Mouse (Mus musculus): ENCODE results near the gene Ptprk. TPM values are rescaled to one million over a fixed set of nuclear protein-coding genes. Genes with fewer than 3 reads are reported as not detected.

Gene Ptprk
- total and polyA plus RNA-seq, 3 experiments: 0.02 to 2.4 (median 0.49) TPM

- no peaks in the 10 kb centered on the region for H3K36me3 ChIP-seq (replicated peaks)
- no peak for ATAC-seq (ENCODE audit: extremely low read depth, insufficient number of reproducible peaks, low FRiP score, poor library complexity, severe bottlenecking)
- no peak overlapping the region for H3K4me3 ChIP-seq (ENCODE audit: low read depth, low read length)
- H3K4me1 ChIP-seq (ENCODE audit: insufficient read depth, low read depth, low read length): no peaks in the 10 kb centered on the region
- no peaks in the 10 kb centered on the region for H3K9me3 ChIP-seq (replicated peaks)
- DNase-seq (ENCODE audit: low spot score): no peak
- TF ChIP-seq CTCF (IDR thresholded peaks at IDR 0.05; ENCODE audit: low read depth, low read length) (no peak), GATA1 (IDR thresholded peaks at IDR 0.05; ENCODE audit: borderline replicate concordance, low read length) (no peak), GATA2 (IDR thresholded peaks at IDR 0.05; ENCODE audit: borderline replicate concordance, low read depth, low read length) (no peak), TAL1 (conservative IDR thresholded peaks at IDR 0.05; ENCODE audit: low read depth, low read length) (no peak), POLR2AphosphoS5 (IDR thresholded peaks at IDR 0.05; ENCODE audit: insufficient replicate concordance, low read depth, low read length) (no peak)
- no peaks in the 10 kb centered on the region for H3K27me3 ChIP-seq (ENCODE audit: insufficient read depth, low read length)
Observed at GRCm38 (mm10) chr10:28263546-28263945, 188.9 kb downstream of the Ptprk start.

DNA sequence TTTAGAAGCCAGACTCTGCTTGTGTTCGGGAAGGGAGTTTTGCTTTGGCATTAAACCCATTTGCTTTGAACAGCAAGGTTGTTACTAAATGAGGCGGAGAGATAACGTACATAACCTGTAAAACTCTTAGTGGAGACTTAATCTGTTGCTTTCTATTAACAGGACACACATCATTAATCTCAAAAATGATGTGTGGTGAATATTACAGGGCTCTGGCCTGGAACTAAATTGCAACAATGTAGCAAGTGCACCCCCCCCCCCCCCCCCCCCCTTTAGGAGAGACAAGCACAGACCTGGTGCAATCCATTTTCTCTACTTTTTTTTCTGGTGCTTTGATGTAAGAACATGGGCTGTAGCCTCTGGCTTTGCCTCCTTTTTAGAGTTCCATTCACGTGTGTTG is 195.7 kb downstream of the Ptprk start:
- Histone ChIP-seq H3K4me3 (ENCODE audit: low read depth, low read length) (no peak overlapping the region), H3K4me1 (ENCODE audit: insufficient read depth, low read depth, low read length) (no peaks in the 10 kb centered on the region), H3K36me3 (replicated peaks) (no peaks in the 10 kb centered on the region), H3K27me3 (ENCODE audit: insufficient read depth, low read length) (no peaks in the 10 kb centered on the region), H3K9me3 (replicated peaks) (no peaks in the 10 kb centered on the region)
- no peak for TF ChIP-seq POLR2AphosphoS5 (IDR thresholded peaks at IDR 0.05; ENCODE audit: insufficient replicate concordance, low read depth, low read length)
- DNase-seq (ENCODE audit: low spot score) (no peak), ATAC-seq (ENCODE audit: extremely low read depth, insufficient number of reproducible peaks, low FRiP score, poor library complexity, severe bottlenecking) (no peak)

GRCm38 (mm10) chr10:28271729-28272606 is 197.3 kb downstream of the Ptprk start:
- H3K9me3 ChIP-seq (replicated peaks): no peaks in the 10 kb centered on the region
- no peak for TF ChIP-seq GATA2 (IDR thresholded peaks at IDR 0.05; ENCODE audit: borderline replicate concordance, low read depth, low read length)
- TF ChIP-seq POLR2AphosphoS5 (IDR thresholded peaks at IDR 0.05; ENCODE audit: insufficient replicate concordance, low read depth, low read length): no peak
- TF ChIP-seq CTCF (IDR thresholded peaks at IDR 0.05; ENCODE audit: low read depth, low read length): no peak
- TF ChIP-seq TAL1 (conservative IDR thresholded peaks at IDR 0.05; ENCODE audit: low read depth, low read length): no peak
- no peak for TF ChIP-seq GATA1 (IDR thresholded peaks at IDR 0.05; ENCODE audit: borderline replicate concordance, low read length)
- DNase-seq (ENCODE audit: low spot score) (no peak), ATAC-seq (ENCODE audit: extremely low read depth, insufficient number of reproducible peaks, low FRiP score, poor library complexity, severe bottlenecking) (no peak)
- H3K36me3 ChIP-seq (replicated peaks): no peaks in the 10 kb centered on the region
- no peaks in the 10 kb centered on the region for H3K27me3 ChIP-seq (ENCODE audit: insufficient read depth, low read length)
- H3K4me1 ChIP-seq (ENCODE audit: insufficient read depth, low read depth, low read length): no peaks in the 10 kb centered on the region
- no peak overlapping the region for H3K4me3 ChIP-seq (ENCODE audit: low read depth, low read length)

DNA sequence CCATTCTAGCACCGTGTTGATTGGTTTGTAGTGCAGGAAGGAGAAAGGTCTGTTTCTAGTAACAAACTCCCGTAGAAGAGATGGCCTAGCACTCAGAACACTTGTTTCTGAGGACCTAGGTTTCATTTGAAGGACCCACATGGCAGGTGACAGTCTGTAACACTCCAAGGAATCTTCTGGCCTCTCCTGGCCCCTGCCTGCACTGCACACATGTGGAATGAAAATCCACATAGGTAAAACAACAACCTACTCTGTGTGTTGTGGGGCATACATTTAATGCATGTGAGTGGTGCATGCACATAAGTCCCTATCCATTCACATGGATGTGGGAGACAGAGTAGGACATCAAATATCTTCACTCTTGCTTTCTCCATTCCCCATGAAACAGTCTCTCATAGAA is 204.1 kb downstream of the Ptprk start:
- DNase-seq (ENCODE audit: low spot score) (no peak), ATAC-seq (ENCODE audit: extremely low read depth, insufficient number of reproducible peaks, low FRiP score, poor library complexity, severe bottlenecking) (no peak)
- Histone ChIP-seq H3K4me3 (ENCODE audit: low read depth, low read length) (no peak overlapping the region), H3K27me3 (ENCODE audit: insufficient read depth, low read length) (no peaks in the 10 kb centered on the region), H3K9me3 (replicated peaks) (no peaks in the 10 kb centered on the region), H3K36me3 (replicated peaks) (no peaks in the 10 kb centered on the region), H3K4me1 (ENCODE audit: insufficient read depth, low read depth, low read length) (no peaks in the 10 kb centered on the region)
- TF ChIP-seq GATA1 (IDR thresholded peaks at IDR 0.05; ENCODE audit: borderline replicate concordance, low read length): no peak
- no peak for TF ChIP-seq CTCF (IDR thresholded peaks at IDR 0.05; ENCODE audit: low read depth, low read length)
- TF ChIP-seq GATA2 (IDR thresholded peaks at IDR 0.05; ENCODE audit: borderline replicate concordance, low read depth, low read length): no peak
- no peak for TF ChIP-seq POLR2AphosphoS5 (IDR thresholded peaks at IDR 0.05; ENCODE audit: insufficient replicate concordance, low read depth, low read length)
- no peak for TF ChIP-seq TAL1 (conservative IDR thresholded peaks at IDR 0.05; ENCODE audit: low read depth, low read length)

- no peaks in the 10 kb centered on the region for H3K4me1 ChIP-seq (ENCODE audit: insufficient read depth, low read depth, low read length)
- TF ChIP-seq CTCF (IDR thresholded peaks at IDR 0.05; ENCODE audit: low read depth, low read length) (no peak), GATA1 (IDR thresholded peaks at IDR 0.05; ENCODE audit: borderline replicate concordance, low read length) (no peak), POLR2AphosphoS5 (IDR thresholded peaks at IDR 0.05; ENCODE audit: insufficient replicate concordance, low read depth, low read length) (no peak), GATA2 (IDR thresholded peaks at IDR 0.05; ENCODE audit: borderline replicate concordance, low read depth, low read length) (no peak)
- H3K36me3 ChIP-seq (replicated peaks): no peaks in the 10 kb centered on the region
- H3K9me3 ChIP-seq (replicated peaks): no peaks in the 10 kb centered on the region
- no peak for ATAC-seq (ENCODE audit: extremely low read depth, insufficient number of reproducible peaks, low FRiP score, poor library complexity, severe bottlenecking)
- H3K4me3 ChIP-seq (ENCODE audit: low read depth, low read length): no peak overlapping the region
- DNase-seq (ENCODE audit: low spot score): no peak
- H3K27me3 ChIP-seq (ENCODE audit: insufficient read depth, low read length): no peaks in the 10 kb centered on the region
Observed at GRCm38 (mm10) chr10:28297531-28297930, 222.9 kb downstream of the Ptprk start.

DNA sequence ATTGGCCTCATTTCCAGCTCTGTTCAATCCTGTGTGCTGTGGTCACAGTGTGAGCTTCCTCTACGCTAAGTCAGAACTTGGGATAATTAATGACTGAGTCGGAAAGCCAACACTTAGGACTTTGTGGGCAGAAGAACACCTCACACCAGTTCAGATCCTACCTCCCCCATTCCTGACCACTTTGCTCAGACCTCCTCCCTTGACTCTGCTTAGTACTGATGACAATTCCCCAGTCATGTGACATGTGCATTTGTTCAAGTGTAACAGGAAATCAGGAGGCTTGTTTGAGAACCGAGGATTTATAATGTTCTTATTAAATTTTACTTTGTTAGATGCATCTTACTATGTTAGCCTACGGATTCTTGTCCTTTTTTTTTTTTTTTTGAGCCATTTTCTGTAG is 224.6 kb downstream of the Ptprk start:
- DNase-seq (ENCODE audit: low spot score) (no peak), ATAC-seq (ENCODE audit: extremely low read depth, insufficient number of reproducible peaks, low FRiP score, poor library complexity, severe bottlenecking) (no peak)
- Histone ChIP-seq H3K36me3 (replicated peaks) (no peaks in the 10 kb centered on the region), H3K4me3 (ENCODE audit: low read depth, low read length) (no peak overlapping the region), H3K4me1 (ENCODE audit: insufficient read depth, low read depth, low read length) (no peaks in the 10 kb centered on the region), H3K9me3 (replicated peaks) (no peaks in the 10 kb centered on the region), H3K27me3 (ENCODE audit: insufficient read depth, low read length) (no peaks in the 10 kb centered on the region)
- TF ChIP-seq CTCF (IDR thresholded peaks at IDR 0.05; ENCODE audit: low read depth, low read length) (no peak), GATA2 (IDR thresholded peaks at IDR 0.05; ENCODE audit: borderline replicate concordance, low read depth, low read length) (no peak)
